Mouse (Mus musculus): Measurements from ENCODE around the gene Mr1.

- TF ChIP-seq CTCF (IDR thresholded peaks at IDR 0.05; ENCODE audit: low read depth) (no peak), EP300 (optimal IDR thresholded peaks at IDR 0.05) (no peak)
Observed at GRCm38 (mm10) chr1:155091842-155092800, 54.5 kb downstream of the Mr1 start.
